Mouse (Mus musculus) adipose tissue, adult 10 weeks (tissue): ENCODE measurements around the gene Dnase1l2. TPM values are rescaled to one million over a fixed set of nuclear protein-coding genes. Genes with fewer than 3 reads are reported as not detected.

Experiments used
- polyA plus RNA-seq: library from polyadenylated mRNA; stranded (reverse); fragments of 350-450 nt; fragmentation: Illumina TruSeq; extraction: RNeasy Lipid Tissue Mini Kit (QIAGEN cat#74804); gene quantifications from one replicate; pipeline ENCODE4 v1.2.3, GENCODE M21; 2014; ENCODE audit warnings: low read depth, low replicate concordance

Gene Dnase1l2
- polyA plus RNA-seq = 63.7 TPM

DNA sequence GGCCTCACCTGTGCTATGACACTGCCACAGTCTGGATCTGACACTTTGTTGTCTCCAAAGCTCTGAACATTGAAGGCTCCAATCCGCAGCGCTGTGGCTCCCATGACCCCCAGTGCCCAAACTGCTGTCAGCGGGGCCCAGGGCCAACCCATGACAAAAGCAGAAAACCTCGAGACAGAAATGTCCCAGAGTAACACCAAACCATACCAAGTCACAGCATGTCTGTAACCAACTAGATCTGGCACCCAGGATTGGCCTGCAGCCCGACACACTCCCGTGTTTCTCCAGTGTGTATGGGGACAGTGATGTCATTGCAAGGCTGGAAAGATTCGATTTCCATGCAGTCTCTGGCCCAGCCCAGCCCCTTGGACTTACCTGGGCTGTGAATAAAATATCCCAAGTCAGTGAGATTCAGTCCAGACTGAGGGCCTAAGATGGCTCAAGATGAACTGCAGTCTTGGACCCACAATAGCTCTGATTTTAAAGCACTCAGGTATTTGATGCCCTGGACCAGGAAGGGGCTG lies at the start of gene Dnase1l2:
Dnase1l2 (minus strand) TSS at position 474 of the 524 bp plus-strand sequence.

GRCm38 (mm10) chr17:24488186-24488661 lies 45.3 kb upstream of the Dnase1l2 start, which contains the start of gene Caskin1:
Gene Caskin1, plus strand, starts transcription at chr17:24488601.

GRCm38 (mm10) chr17:24478663-24479380 lies 35.9 kb upstream of the Dnase1l2 start, which contains the start of gene Mlst8:
Gene Mlst8, minus strand, starts transcription at chr17:24479078.

DNA sequence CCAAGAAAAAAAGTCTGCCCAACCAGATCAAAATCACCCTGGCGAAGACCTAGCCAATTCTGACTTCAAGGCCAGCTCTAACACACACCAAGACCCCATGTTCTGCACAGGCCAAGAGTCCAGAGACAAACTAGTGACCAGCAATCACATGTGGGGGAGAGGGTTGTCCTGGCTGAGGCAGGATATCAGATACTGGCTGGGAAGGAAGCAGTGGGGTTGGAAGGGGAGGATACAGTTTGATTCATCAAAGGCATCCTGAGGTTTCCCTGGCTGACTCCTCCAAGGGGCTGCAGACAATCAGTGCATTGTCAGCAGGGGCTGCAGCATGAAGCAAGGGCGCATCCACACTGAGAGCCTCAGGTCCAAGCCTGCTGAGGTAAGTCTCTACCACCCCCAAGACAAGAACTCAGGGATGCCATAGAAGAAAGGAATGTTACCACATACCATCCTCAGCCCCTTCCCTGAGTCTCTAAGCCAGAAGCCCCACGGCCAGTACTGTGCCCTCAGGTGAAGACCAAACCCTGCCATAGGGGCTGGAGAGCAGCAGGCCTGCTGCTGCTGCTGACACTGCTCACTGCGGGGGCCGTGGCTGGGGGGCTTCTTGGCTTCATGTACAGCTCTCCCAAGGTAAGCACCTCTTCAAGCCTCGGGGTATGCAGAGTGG lies 30.8 kb upstream of the Dnase1l2 start, which contains the start of gene Bricd5:
Bricd5 (plus strand) TSS at position 273 of the 664 bp plus-strand sequence.

GRCm38 (mm10) chr17:24469910-24470602 lies 27.2 kb upstream of the Dnase1l2 start, which contains the start of the genes E4f1 and Pgp:
Gene E4f1, minus strand, starts transcription at chr17:24470313.
Gene Pgp, plus strand, starts transcription at chr17:24470392.

DNA sequence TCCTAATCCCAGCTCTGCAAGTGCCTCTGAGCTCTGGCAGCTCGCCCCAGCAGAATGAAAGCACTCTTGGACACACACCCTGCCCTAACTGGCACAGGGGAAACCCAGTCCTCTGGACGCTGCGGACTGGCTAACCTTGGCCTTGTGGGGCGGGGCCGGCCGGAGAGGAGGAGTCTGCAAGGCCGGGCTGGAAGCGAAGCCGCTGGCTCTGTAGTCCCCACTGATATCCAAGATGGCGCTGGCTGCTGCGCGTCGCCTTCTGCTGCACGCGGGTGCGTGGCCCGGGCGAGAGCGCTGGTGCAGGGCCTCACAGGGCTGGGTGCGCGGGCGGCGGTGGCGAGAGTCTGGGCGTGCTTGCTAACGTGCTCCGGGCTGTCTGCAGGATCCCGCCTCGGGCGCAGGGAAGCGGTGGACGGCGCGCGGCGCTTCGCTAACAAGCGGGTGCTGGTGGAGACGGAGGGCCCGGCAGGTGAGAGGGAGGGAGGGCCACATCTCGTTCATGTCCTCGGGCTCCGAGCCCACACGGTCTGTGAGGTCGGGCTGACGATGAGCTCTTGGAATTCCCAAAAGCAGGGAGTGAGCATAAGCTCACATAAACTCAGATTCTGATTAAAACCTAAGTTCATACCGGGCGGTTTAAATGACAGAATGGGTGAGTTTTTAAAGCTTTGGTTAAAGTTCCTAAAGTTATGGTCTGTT lies 16.3 kb downstream of the Dnase1l2 start, which contains the start of gene Eci1:
Eci1 (plus strand) TSS at position 171 of the 699 bp plus-strand sequence.

GRCm38 (mm10) chr17:24414230-24414976 lies 28.5 kb downstream of the Dnase1l2 start, which contains the start of gene Rnps1:
Gene Rnps1, plus strand, starts transcription at chr17:24414565.

Other genes starting within 250 kb of the Dnase1l2 start
- 4.2 TPM for gene Tbc1d24, start 237.5 kb downstream of the Dnase1l2 start, polyA plus RNA-seq
- gene Ntn3, start 233.6 kb downstream of the Dnase1l2 start, polyA plus RNA-seq = 1.2 TPM
- 5.8 TPM for gene Tedc2, start 222.3 kb downstream of the Dnase1l2 start, polyA plus RNA-seq
- 1.5 TPM for gene Ccnf, start 191.6 kb downstream of the Dnase1l2 start, polyA plus RNA-seq
- gene Abca17, start 92.0 kb downstream of the Dnase1l2 start, polyA plus RNA-seq = 0.62 TPM
- gene Abca3, start 91.2 kb downstream of the Dnase1l2 start, polyA plus RNA-seq = 61.5 TPM
- 70.6 TPM for gene Rnps1, start 28.5 kb downstream of the Dnase1l2 start, polyA plus RNA-seq
- 110 TPM for gene Eci1, start 16.5 kb downstream of the Dnase1l2 start, polyA plus RNA-seq
- gene E4f1, start 27.2 kb upstream of the Dnase1l2 start, polyA plus RNA-seq = 40.1 TPM
- gene Pgp, start 27.3 kb upstream of the Dnase1l2 start, polyA plus RNA-seq = 63.0 TPM
- gene Bricd5, start 30.8 kb upstream of the Dnase1l2 start, polyA plus RNA-seq = 1.4 TPM
- 16.6 TPM for gene Mlst8, start 36.0 kb upstream of the Dnase1l2 start, polyA plus RNA-seq
- gene Caskin1, start 45.5 kb upstream of the Dnase1l2 start, polyA plus RNA-seq = 1.7 TPM
- 99.5 TPM for gene Traf7, start 84.8 kb upstream of the Dnase1l2 start, polyA plus RNA-seq
- 59.2 TPM for gene Rab26, start 91.1 kb upstream of the Dnase1l2 start, polyA plus RNA-seq
- gene Pkd1, start 106.7 kb upstream of the Dnase1l2 start, polyA plus RNA-seq = 51.6 TPM
- gene Tsc2, start 189.5 kb upstream of the Dnase1l2 start, polyA plus RNA-seq = 71.7 TPM
- gene Nthl1, start 189.6 kb upstream of the Dnase1l2 start, polyA plus RNA-seq = 10.0 TPM
- gene Slc9a3r2, start 207.2 kb upstream of the Dnase1l2 start, polyA plus RNA-seq = 43.1 TPM
- not detected for gene Npw, start 215.4 kb upstream of the Dnase1l2 start, polyA plus RNA-seq
- gene Zfp598, start 226.6 kb upstream of the Dnase1l2 start, polyA plus RNA-seq = 33.7 TPM
- not detected for gene Syngr3, start 246.8 kb upstream of the Dnase1l2 start, polyA plus RNA-seq